Mouse (Mus musculus) kidney, postnatal 0 days (tissue): ENCODE data around the gene Lpcat3. TPM values are rescaled to one million over a fixed set of nuclear protein-coding genes. Genes with fewer than 3 reads are reported as not detected.
A peak's percentile ranks its signal among the peaks of the same experiment; 100 is the strongest.

Source experiments
- ATAC-seq: fragments of 200-750 bp; cut with Nextera tagmentation; replicated peaks from 2 replicates; pipeline ENCODE4 v1.8.0; 2017; ENCODE audit warnings: low read depth, moderate number of reproducible peaks, moderate TSS enrichment, moderate library complexity; ENCODE audit not compliant: low FRiP score
- DNase-seq: peaks from one replicate; pipeline ENCODE4 v3.0.0-alpha.2; 2016; ENCODE audit warnings: low spot score
- H3K27ac ChIP-seq: fragments of 300-500 bp; sonication (generic); 2 replicates; pipeline ENCODE4 v1.5.1; 2014; ENCODE audit warnings: mild to moderate bottlenecking
- H3K27me3 ChIP-seq: fragments of 300-500 bp; sonication (generic); 2 replicates; pipeline ENCODE4 v1.6.1; 2014; ENCODE audit warnings: low read length, mixed read lengths; ENCODE audit not compliant: insufficient read depth
- H3K36me3 ChIP-seq: fragments of 300-500 bp; sonication (generic); 2 replicates; pipeline ENCODE4 v1.6.1; 2014; ENCODE audit warnings: low read length, mixed read lengths; ENCODE audit not compliant: insufficient read depth
- H3K4me1 ChIP-seq: fragments of 300-500 bp; sonication (generic); replicated peaks from 2 replicates; pipeline ENCODE4 v1.6.1; 2014; ENCODE audit warnings: antibody characterized with exemption, low read length, mixed read lengths; ENCODE audit not compliant: insufficient read depth
- H3K4me2 ChIP-seq: fragments of 300-500 bp; sonication (generic); 2 replicates; pipeline ENCODE4 v1.6.1; 2014; ENCODE audit warnings: mild to moderate bottlenecking, low read length, moderate library complexity, mixed read lengths
- H3K4me3 ChIP-seq: fragments of 300-500 bp; sonication (generic); replicated peaks from 2 replicates; pipeline ENCODE4 v1.5.1; 2014; ENCODE audit warnings: low read depth, low read length
- H3K9ac ChIP-seq: fragments of 300-500 bp; sonication (generic); 2 replicates; pipeline ENCODE4 v1.6.1; 2014; ENCODE audit warnings: low read depth, low read length
- H3K9me3 ChIP-seq: fragments of 300-500 bp; sonication (generic); replicated peaks from 2 replicates; pipeline ENCODE4 v1.6.1; 2016; ENCODE audit warnings: low read length, inconsistent platforms, mixed read lengths
- CTCF ChIP-seq: IDR thresholded peaks from 2 replicates; pipeline ENCODE4 v1.5.1; 2016; ENCODE audit warnings: antibody characterized with exemption, low read depth, mild to moderate bottlenecking, moderate library complexity
- WGBS: fragments of 180-500 bp; shearing (Covaris S2); extraction: QIAGEN DNeasy Blood & Tissue Kit; methylation state at CpG from one replicate; pipeline ENCODE4 v1.1.7; 2014; 5-methylcytosine and 5-hydroxymethylcytosine counted together
- polyA plus RNA-seq: library from polyadenylated mRNA; unstranded; fragments of >200 nt; fragmentation: Nextera tagmentation; extraction: Ambion mirVana; gene quantifications from 2 replicates; pipeline ENCODE4 v1.2.1, GENCODE M21; 2015

The Lpcat3 gene
- polyA plus RNA-seq, 1 experiment from 2014 or later = 90.6 TPM

DNA sequence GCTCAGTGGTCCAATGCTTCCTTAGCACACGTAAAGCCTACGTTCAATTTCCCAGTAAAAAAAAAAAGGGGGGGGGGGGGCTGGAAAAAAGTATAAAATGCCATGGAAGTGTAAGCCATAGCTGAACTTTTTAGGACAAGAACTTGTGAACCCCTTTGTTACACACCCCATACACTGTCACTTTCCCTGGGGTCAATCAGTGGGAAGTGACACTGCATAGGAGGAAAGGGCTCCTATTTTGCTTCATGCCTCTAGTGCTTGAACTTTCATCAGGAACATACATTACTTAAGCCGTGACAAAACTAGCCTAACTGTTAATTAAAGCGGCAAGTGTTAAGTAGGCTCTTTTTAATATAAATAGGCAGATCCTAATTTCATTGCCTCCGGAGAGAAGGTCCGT, 832 bp upstream of the Lpcat3 start:
- ATAC-seq (no peak), DNase-seq (no peak)
- Histone ChIP-seq H3K9ac (0 out of 2 replicates have a peak overlapping the region, but pooled peaks have one; percentile 24), H3K9me3 (no peaks in the 10 kb centered on the region), H3K4me3 (peak overlapping the region; percentile 69), H3K27me3 (no peaks in the 10 kb centered on the region), H3K4me1 (0 out of 2 replicates have a peak, but pooled peaks cover 4% of the 10 kb centered on the region), H3K4me2 (peak overlapping the region; percentile 69), H3K36me3 (no peaks in the 10 kb centered on the region), H3K27ac (peak overlapping the region; percentile 50; the same call in 1 of the 2 replicates)
- no peak for TF ChIP-seq CTCF
- 24% methylated on average over 6 of the region's 6 CpGs for whole genome bisulfite sequencing

DNA sequence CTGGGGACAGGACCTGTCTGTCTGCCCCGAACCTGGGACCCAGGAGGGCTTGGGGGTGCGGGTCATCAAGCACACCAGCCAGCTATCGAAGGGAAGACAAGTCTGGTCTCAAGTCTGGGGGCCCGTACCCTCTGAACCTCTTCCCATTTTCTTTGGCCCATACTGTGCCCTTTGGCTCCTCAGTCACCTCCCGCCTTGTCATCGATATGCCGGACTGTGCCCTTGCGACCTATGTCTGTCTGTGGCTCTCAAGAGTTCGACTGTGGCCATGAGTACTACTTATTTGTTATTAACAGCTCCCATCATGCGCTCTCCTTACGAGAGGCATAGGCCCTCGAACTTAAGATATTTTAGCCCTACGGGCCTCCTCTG, 583 bp downstream of the Lpcat3 start:
- no peak for TF ChIP-seq CTCF
- Histone ChIP-seq H3K4me1 (0 out of 2 replicates have a peak, but pooled peaks cover 4% of the 10 kb centered on the region), H3K4me2 (peak overlapping the region; percentile 69), H3K27me3 (no peaks in the 10 kb centered on the region), H3K27ac (peak overlapping the region; percentile 77), H3K9ac (peak overlapping the region; percentile 59), H3K36me3 (no peaks in the 10 kb centered on the region), H3K9me3 (no peaks in the 10 kb centered on the region), H3K4me3 (peak overlapping the region; percentile 69)
- WGBS = 11% methylated on average over 13 of the region's 13 CpGs
- no peak for DNase-seq
- ATAC-seq = no peak

DNA sequence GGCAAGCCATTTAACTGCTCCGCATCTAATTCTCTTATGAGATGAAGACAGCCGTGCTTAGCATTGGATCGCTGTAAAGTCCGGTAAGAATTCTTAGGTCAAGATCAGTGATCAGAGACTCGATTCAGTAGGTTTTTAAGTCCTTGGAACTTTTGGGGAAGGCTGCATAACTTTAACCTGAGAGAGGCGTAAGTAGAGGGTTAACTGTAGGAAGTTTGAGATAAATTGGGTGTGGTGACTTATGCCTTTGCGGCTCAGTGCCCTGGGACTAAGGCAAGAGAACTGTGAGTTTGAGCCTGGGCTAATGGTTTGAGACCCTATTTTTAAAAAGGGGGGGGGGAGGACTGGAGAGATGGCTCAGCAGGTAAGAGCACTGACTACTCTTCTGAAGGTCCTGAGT, 1.4 kb downstream of the Lpcat3 start:
- Histone ChIP-seq H3K27me3 (no peaks in the 10 kb centered on the region), H3K4me1 (0 out of 2 replicates have a peak, but pooled peaks cover 4% of the 10 kb centered on the region), H3K9me3 (no peaks in the 10 kb centered on the region), H3K4me3 (peak overlapping the region; percentile 69; the same call in 1 of the 2 replicates), H3K9ac (no peak overlapping the region), H3K27ac (no peak overlapping the region), H3K4me2 (peak overlapping the region; percentile 69), H3K36me3 (no peaks in the 10 kb centered on the region)
- no peak for ATAC-seq
- WGBS = 62% methylated on average over 7 of the region's 7 CpGs
- TF ChIP-seq CTCF = no peak
- no peak for DNase-seq

DNA sequence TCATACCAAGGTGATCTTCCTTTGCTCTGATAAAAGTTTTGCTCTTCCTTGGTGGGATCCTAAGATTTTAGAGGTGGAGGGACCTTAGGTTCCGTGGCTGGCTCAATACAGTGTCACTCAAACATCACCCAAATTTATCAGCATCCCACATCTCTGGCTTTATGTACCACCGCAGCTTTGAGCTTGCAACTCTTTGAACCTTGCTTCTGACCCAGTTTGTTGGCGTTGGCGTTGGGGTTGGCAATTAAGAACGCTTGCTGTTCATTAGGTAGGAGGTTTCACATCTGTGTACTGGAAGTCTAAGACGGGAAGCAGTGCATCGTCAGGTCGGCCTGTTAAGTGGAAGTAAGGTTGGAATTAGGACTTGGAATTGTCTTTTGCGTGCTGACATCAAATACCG, 2.2 kb downstream of the Lpcat3 start:
- ATAC-seq (no peak), DNase-seq (no peak)
- H3K9ac ChIP-seq = no peak overlapping the region
- H3K4me2 ChIP-seq = no peak overlapping the region
- no peaks in the 10 kb centered on the region for H3K27me3 ChIP-seq
- no peaks in the 10 kb centered on the region for H3K9me3 ChIP-seq
- H3K4me1 ChIP-seq = 0 out of 2 replicates have a peak, but pooled peaks cover 4% of the 10 kb centered on the region
- no peaks in the 10 kb centered on the region for H3K36me3 ChIP-seq
- 92% methylated on average over 10 of the region's 10 CpGs for WGBS
- TF ChIP-seq CTCF = no peak
- no peak overlapping the region for H3K4me3 ChIP-seq
- H3K27ac ChIP-seq = no peak overlapping the region

DNA sequence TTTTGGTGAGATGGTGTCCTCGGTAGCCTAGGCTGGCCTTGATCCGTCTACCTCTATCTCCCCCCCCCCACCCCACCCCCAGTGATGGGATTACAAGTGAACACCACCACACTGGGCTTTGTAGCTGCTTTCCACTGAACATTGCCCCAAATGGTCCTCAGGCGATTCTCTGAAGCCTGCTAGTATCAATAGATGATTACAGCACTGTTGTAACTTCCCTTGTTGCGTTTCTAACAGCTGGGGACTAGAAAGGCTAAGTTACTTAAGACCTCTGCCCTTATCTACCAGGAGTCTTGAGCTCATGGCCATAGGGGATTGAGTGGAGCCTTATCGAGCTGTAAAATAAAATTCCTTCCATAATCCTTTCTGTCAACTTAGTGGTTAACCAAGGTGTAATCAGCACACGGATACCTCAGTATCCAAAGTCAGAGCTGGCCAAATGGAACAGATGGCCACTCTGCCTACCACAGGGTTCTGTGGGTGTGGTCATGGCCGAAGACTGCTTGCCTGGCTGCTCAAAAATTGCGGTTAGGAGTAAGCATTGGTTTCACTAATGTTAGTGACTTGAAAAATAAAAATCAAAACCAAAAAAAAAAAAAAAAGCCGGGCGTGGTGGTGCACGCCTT, 6.5 kb downstream of the Lpcat3 start:
- Histone ChIP-seq H3K36me3 (peaks cover 2% of the 10 kb centered on the region), H3K4me1 (no peaks in the 10 kb centered on the region), H3K4me2 (no peak overlapping the region), H3K27ac (no peak overlapping the region), H3K27me3 (no peaks in the 10 kb centered on the region), H3K4me3 (no peak overlapping the region), H3K9me3 (no peaks in the 10 kb centered on the region), H3K9ac (no peak overlapping the region)
- ATAC-seq = no peak
- WGBS = 78% methylated on average over 11 of the region's 11 CpGs
- DNase-seq = no peak
- TF ChIP-seq CTCF = no peak

DNA sequence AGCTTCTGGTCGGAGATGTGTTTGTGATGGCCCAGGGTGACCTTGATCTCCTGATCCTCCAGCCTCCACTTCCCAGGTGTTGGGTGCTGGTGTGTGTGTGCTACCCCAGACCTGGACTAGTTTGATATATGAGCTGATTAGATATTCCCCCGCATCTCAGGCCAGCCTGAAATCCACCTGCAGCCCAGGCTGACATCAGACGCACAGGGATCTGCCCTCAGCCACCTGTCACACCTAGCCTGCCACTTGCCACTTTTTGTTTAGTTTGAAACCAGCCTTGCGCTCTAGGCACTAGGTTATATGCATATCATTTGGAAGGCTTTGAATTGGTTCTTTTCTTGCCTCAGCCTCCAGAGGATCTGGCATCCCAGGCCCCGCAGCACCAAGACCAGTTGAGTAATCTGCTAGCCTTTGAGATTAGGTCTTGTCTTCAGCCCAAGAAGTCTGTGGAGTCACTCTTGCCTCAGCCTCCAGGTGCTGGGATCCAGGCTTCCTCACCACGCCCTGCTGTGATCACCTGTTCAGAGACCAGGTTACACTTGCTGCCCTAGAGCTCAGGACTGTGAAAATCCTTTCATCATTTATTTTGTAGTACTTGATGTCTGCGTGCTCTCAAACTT, 7.6 kb downstream of the Lpcat3 start:
- H3K9me3 ChIP-seq = no peaks in the 10 kb centered on the region
- no peak overlapping the region for H3K4me2 ChIP-seq
- no peak overlapping the region for H3K27ac ChIP-seq
- TF ChIP-seq CTCF = no peak
- no peaks in the 10 kb centered on the region for H3K27me3 ChIP-seq
- H3K4me1 ChIP-seq = no peaks in the 10 kb centered on the region
- ATAC-seq (no peak), DNase-seq (no peak)
- peaks cover 7% of the 10 kb centered on the region for H3K36me3 ChIP-seq
- no peak overlapping the region for H3K9ac ChIP-seq
- 87% methylated on average over 7 of the region's 7 CpGs for WGBS
- no peak overlapping the region for H3K4me3 ChIP-seq

DNA sequence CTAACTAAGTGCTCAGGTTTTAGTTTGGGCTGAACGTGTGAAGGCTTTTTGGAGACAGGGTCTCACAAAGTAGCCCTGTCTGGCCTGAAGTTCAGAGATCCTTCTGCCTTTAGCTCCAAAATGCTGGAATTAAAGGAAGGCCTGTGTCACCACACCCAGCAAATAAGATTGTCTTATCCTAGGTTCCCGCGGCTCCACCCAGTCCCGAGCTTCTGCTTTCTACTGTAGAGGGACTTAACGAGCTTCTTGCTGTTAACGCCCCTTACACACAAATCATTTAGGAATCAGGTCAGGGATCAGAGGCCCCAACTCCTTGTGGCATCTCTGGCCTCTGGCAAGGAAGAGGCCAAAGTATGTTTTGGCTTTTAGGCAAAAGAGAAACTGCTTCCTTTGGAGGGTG, 9.3 kb downstream of the Lpcat3 start:
- H3K9me3 ChIP-seq = no peaks in the 10 kb centered on the region
- ATAC-seq (no peak), DNase-seq (no peak)
- H3K27ac ChIP-seq = no peak overlapping the region
- no peaks in the 10 kb centered on the region for H3K27me3 ChIP-seq
- H3K4me3 ChIP-seq = no peak overlapping the region
- TF ChIP-seq CTCF = no peak
- 34% methylated on average over 6 of the region's 6 CpGs for WGBS
- H3K4me1 ChIP-seq = no peaks in the 10 kb centered on the region
- no peak overlapping the region for H3K9ac ChIP-seq
- H3K36me3 ChIP-seq = peaks cover 7% of the 10 kb centered on the region
- no peak overlapping the region for H3K4me2 ChIP-seq
